Mouse (Mus musculus) cerebellum, adult 2 months (tissue): ENCODE results near the gene Zfp949. TPM values are rescaled to one million over a fixed set of nuclear protein-coding genes. Genes with fewer than 3 reads are reported as not detected.
A peak's percentile ranks its signal among the peaks of the same experiment; 100 is the strongest.
"Not testable (repeated sequence)": the region's sequence is repeated elsewhere in the genome, so short reads cannot be mapped to it uniquely, and the experiment has no call there.

Experiments used
- DNase-seq, 2 experiments: peaks; one replicate each; pipeline ENCODE4 v3.0.0; 2021
- H3K27ac ChIP-seq: fragments of 200-500 bp; 2 replicates; pipeline ENCODE4 v1.5.1; 2012; ENCODE audit warnings: low read length, control low read depth, inconsistent platforms; ENCODE audit not compliant: insufficient read depth
- H3K27me3 ChIP-seq: fragments of 200-500 bp; 2 replicates; pipeline ENCODE4 v1.6.1; 2012; ENCODE audit warnings: inconsistent platforms, mild to moderate bottlenecking, low read length, moderate library complexity; ENCODE audit not compliant: control insufficient read depth, insufficient read depth
- H3K4me1 ChIP-seq: fragments of 200-500 bp; 2 replicates; pipeline ENCODE4 v1.6.1; 2011; ENCODE audit warnings: low read length; ENCODE audit not compliant: control insufficient read depth, insufficient read depth
- H3K4me3 ChIP-seq: fragments of 200-500 bp; replicated peaks from 2 replicates; pipeline ENCODE3; 2011; ENCODE audit warnings: mild to moderate bottlenecking, low read depth, low read length, control low read depth; ENCODE audit not compliant: insufficient read depth
- CTCF ChIP-seq: fragments of 200-500 bp; IDR thresholded peaks from 2 replicates; pipeline ENCODE4 v1.5.1; 2011; ENCODE audit warnings: low read depth, mild to moderate bottlenecking, control low read depth, low read length, moderate library complexity, borderline replicate concordance; ENCODE audit not compliant: insufficient read depth
- POLR2A ChIP-seq: fragments of 200-500 bp; IDR thresholded peaks from 2 replicates; pipeline ENCODE4 v1.6.1; 2011; ENCODE audit warnings: low read length, control low read depth, borderline replicate concordance; ENCODE audit not compliant: insufficient read depth
- WGBS: fragments of 180-500 bp; shearing (Covaris S2); methylation state at CpG from one replicate; pipeline ENCODE4 v1.1.7; 2018; 5-methylcytosine and 5-hydroxymethylcytosine counted together
- polyA plus RNA-seq: library from polyadenylated mRNA; depleted of rRNA; stranded (reverse); fragments of >200 nt; gene quantifications from 2 replicates; pipeline ENCODE4 v1.2.3, GENCODE M21; 2012

Gene Zfp949
- polyA plus RNA-seq, 1 experiment, result 22.0 TPM

DNA sequence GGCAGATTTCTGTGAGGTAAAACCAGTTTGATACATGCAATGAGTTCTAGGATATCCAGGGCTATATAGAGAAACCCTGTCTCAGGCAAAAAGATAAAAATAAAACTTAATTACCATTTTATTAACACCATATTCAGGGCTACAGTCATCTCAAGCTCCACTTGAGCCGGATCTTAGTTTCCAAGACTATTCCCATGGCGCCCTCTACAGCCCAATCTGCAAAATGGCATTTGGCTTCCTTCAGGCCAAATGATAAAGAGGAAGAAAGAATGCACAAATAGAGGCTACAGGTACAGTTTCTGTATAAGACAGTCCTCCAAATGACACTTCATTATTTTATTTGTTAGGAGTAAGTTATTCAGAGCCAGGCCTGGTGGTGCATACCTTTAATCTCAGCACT is 1.7 kb upstream of the Zfp949 start:
- H3K27me3 ChIP-seq, result no peaks in the 10 kb centered on the region
- no peak overlapping the region for H3K27ac ChIP-seq
- peak; percentile 53 to 59 for DNase-seq
- no peaks in the 10 kb centered on the region for H3K4me1 ChIP-seq
- WGBS, result 1% methylated on average over 2 of the region's 2 CpGs
- TF ChIP-seq CTCF (peak; percentile 69), POLR2A (no peak)
- H3K4me3 ChIP-seq, result no peak overlapping the region

DNA sequence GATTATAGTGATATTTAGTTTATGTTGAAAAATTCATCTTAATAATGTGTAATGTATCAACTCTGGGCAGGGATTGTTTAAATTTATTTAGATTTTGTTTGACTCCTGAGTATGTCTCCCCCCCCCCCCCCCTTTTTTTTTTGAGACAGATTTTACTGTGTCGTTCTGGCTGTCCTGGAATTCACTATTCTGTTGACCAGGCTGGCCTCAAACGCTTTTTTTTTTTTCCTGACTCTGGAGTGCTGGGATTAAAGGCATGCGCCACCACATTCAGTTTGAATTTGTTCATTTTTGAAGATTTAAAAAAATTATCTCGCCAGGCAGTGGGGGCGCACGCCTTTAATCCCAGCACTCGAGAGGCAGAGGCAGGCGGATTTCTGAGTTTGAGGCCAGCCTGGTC is 1.2 kb upstream of the Zfp949 start:
- WGBS, result 60% methylated on average over 8 of the region's 8 CpGs
- TF ChIP-seq CTCF (no peak), POLR2A (no peak)
- no peaks in the 10 kb centered on the region for H3K4me1 ChIP-seq
- H3K4me3 ChIP-seq, result no peak overlapping the region
- no peak for DNase-seq
- no peaks in the 10 kb centered on the region for H3K27me3 ChIP-seq
- no peak overlapping the region for H3K27ac ChIP-seq

DNA sequence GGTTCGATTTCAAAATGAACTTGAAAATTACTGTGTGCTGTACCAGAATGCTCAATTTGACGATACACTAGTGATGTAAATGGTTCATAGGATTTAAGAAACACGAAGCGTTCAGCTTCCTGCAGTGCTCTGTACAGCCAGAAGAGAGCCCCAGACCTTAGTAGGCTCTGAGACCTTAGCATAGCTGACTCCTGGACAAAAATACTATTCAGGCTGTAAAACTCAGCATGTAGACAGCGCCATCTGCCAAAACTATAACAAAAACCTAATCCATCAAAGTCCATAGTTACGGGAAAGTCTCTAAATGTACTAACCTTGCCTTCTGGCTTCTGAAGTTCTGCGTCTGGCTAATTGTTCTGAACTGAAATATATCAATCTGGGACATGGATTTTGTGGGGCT is 550 bp upstream of the Zfp949 start:
- peak; percentile 26; the same call in 1 of the 2 replicates for TF ChIP-seq CTCF
- no peak for TF ChIP-seq POLR2A
- no peaks in the 10 kb centered on the region for H3K4me1 ChIP-seq
- WGBS, result 16% methylated on average over 7 of the region's 7 CpGs
- no peaks in the 10 kb centered on the region for H3K27me3 ChIP-seq
- peak overlapping the region; percentile 99 for H3K4me3 ChIP-seq
- no peak overlapping the region for H3K27ac ChIP-seq
- peak; percentile 17 to 41 for DNase-seq

DNA sequence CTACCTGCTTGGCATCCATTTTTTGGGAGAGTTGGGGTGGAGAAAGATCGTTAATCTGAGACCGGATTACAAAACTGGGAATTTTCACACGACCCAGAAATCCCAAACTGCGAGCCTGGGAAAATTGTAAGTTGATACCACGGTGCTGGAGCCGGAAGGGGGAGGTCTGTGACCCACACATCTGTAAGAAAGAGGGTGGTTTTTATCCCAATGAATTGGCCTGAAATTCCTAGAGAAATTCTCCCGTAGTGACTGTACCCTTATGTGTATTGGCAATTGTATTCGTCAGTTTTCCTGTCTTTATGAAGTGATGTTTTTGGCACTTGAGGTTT is 760 bp downstream of the Zfp949 start:
- Histone ChIP-seq H3K27ac (peak overlapping the region; percentile 93), H3K4me1 (no peaks in the 10 kb centered on the region), H3K4me3 (peak overlapping the region; percentile 99), H3K27me3 (no peaks in the 10 kb centered on the region)
- DNase-seq, result no peak
- WGBS, result under 1% methylated on average over 8 of the region's 8 CpGs
- TF ChIP-seq POLR2A, result no peak
- TF ChIP-seq CTCF, result no peak

DNA sequence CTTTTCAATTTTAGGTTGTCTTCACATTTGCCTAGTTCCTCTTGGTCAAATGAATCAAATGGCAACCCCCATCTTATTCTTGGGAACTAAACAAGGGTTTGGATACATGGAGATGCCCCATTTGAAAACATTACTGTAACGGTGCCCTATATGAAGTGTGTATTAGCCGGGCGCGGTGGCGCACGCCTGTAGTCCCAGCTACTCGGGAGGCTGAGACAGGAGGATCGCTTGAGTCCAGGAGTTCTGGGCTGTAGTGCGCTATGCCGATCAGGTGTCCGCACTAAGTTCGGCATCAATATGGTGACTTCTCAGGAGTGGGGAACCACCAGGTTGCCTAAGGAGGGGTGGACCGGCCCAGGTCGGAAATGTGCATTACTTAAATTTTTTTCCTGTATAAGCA is 5.3 kb downstream of the Zfp949 start:
- WGBS, result 99% methylated on average over 14 of the region's 14 CpGs
- DNase-seq, result no peak
- Histone ChIP-seq H3K4me1 (no peaks in the 10 kb centered on the region), H3K27me3 (no peaks in the 10 kb centered on the region), H3K27ac (no peak overlapping the region), H3K4me3 (no peak overlapping the region)
- TF ChIP-seq CTCF, result no peak
- no peak for TF ChIP-seq POLR2A

DNA sequence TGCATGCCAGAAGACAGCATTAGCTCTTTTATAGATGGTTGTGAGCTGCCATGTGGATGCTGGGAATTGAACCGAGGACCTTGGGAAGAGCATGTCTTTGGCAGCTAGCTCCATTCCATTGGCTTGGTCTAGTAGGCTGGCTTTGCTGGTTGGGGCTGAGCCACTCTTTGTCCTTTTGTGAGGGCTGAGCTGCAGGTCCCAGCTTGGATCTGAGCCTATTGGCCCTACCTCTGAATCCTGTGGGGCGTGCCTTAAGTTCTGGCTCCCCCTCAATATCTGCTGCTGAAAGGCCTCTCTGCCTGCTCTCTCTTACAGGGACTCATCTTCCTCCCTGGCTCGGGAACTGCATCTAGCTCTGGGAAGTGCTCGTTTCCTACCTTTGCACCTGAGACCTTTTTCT is 10.3 kb downstream of the Zfp949 start:
- no peak overlapping the region for H3K4me3 ChIP-seq
- DNase-seq, result peak; percentile 30 to 44
- TF ChIP-seq CTCF (no peak), POLR2A (no peak)
- no peak overlapping the region for H3K27ac ChIP-seq
- WGBS, result 14% methylated on average over 4 of the region's 4 CpGs
- no peaks in the 10 kb centered on the region for H3K27me3 ChIP-seq
- no peaks in the 10 kb centered on the region for H3K4me1 ChIP-seq

DNA sequence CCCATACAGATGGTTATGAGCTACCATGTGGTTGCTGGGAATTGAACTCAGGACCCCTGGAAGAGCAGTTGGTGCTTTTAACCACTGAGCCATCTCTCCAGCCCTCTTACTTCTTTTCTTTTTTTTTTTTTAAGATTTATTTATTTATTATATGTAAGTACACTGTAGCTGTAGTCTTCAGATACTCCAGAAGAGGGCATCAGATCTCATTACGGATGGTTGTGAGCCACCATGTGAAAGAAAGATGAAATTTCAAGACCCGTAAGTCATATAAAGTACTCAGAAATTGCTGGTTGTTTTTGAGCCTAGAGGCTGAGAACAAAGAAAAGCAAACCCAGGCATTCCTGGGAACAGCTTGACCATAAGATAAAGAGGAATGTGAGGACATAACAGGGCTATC is 13.7 kb downstream of the Zfp949 start:
- not testable (repeated sequence) for H3K27me3 ChIP-seq, H3K4me1 ChIP-seq, H3K27ac ChIP-seq, DNase-seq, H3K4me3 ChIP-seq
- 93% methylated on average over 2 of the region's 2 CpGs for WGBS

DNA sequence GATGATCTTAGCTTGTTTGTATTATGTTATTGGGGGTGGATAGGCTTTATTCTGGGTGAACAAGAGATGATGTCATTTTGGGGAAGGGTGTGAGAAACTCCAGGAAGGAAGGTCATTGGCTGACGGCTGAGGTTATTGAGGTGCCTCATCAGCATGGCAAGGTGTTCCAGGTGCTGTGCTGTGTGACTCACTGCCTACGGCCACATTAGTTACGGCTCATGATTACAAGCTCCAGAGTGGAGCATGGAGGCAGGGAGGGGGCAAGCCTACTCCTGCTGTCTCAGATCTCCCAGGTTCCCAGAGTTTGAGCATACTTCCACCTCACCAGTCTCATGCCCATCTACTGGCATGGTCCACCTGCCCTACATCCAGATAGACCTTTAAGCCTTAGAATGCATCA is 22.7 kb downstream of the Zfp949 start:
- not testable (repeated sequence) for DNase-seq, H3K4me3 ChIP-seq, H3K27me3 ChIP-seq, H3K27ac ChIP-seq, H3K4me1 ChIP-seq
- WGBS, result 99% methylated on average over 3 of the region's 3 CpGs

DNA sequence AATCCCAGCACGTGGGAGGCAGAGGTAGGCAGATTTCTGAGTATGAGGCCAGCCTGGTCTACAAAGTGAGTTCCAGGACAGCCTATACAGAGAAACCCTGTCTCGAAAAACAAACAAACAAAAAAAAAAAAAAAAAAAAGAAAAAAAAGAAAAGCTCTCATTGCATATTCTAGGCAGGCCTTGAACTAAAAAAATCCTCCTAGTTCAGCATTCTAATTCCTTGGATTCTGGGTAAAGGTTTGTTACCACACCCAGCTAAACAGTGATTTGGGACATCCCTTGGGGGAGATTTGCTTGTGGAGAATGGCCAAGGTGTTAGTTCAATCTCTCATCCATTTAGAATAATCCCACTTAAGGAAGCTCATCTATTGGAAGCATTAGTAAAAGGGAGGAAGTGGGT is 32.8 kb downstream of the Zfp949 start, which contains the start of gene Trim43a:
TSS of gene Trim43a (plus strand) at position 301 of the 400 bp plus-strand sequence.
- not testable (repeated sequence) for H3K4me3 ChIP-seq, H3K27me3 ChIP-seq, H3K27ac ChIP-seq, H3K4me1 ChIP-seq, DNase-seq
- WGBS, result 78% methylated on average over 2 of the region's 2 CpGs

DNA sequence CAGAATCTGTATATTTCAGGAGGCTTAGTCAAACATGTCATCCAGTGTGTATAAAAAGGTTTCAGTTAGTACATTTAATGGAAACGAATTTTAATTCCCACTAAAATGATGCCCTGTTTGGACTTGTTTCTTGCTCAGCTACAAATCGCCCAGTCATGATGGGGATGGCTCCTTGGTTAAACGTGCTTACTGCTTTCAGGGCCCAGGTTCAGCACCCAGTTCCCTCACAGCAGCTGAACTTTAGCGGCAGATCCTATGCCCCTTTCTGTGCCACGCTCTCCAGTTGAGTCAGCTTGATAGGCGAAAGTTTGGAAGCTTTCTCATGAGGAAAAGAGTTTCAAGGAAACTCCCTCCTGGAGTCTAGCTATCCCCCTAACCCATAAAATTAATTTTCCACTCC is 45.9 kb downstream of the Zfp949 start:
- not testable (repeated sequence) for H3K4me1 ChIP-seq, DNase-seq, H3K4me3 ChIP-seq, H3K27ac ChIP-seq, H3K27me3 ChIP-seq
- 86% methylated on average over 6 of the region's 6 CpGs for WGBS

DNA sequence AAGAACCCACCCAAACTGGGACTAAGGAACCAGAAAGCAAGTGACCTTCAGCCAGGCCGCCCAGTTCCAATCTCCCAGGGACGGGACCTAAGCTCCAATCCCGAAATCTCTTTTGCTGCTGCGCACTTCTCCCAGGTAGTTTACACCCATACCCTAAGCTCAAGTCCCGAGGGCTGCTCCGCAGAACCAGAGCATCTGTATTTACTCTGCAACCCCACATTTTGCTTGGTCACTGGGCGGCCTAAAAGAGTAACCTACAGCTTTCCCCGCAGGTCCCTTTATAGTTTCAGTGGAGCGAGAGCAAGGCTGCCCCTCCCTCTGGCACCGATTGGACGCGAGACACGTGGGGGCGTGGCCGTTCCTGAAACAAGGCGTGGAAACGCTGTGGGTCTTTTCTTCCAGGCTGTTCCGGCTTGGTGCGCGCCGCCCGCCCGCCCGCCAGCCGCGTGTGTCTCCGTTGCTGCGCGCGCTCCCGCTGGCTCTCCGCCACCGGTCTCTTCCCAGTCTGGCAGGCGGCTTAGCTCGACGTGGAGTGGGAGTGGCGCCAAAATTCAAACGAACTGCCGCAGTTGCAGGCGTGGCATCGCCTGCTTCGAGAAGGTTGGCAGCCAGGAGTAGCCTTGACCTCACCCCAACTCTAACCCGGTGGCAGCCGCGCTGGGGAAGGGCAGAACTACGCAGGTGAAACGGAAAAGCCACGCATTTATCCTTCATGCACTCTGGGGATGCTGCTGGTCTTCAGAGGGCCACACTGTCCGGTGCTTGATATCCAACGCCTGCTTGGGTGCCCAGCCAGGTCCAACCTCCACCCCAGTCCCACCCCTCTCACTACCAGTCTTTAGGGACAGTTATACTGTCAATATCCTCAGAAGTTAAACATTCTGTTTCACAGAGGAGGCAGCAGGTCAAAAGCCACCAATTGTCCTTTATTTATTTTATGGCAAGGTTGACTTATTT is 51.7 kb downstream of the Zfp949 start:
- H3K27ac ChIP-seq, H3K4me1 ChIP-seq, H3K27me3 ChIP-seq: not testable (repeated sequence)
- WGBS, result under 1% methylated on average over 47 of the region's 50 CpGs
- DNase-seq, result peak; percentile 97
- peak overlapping the region; percentile 53 for H3K4me3 ChIP-seq
